Mouse (Mus musculus) regulatory T cell (primary cell): ENCODE results near the gene Gpr55.
"Not testable (repeated sequence)": the region's sequence is repeated elsewhere in the genome, so short reads cannot be mapped to it uniquely, and the experiment has no call there.

Experiments
- in situ Hi-C: fragments of 300-600 bp; cut with MboI, MseI; formaldehyde crosslinking; loops from one replicate; pipeline ENCODE4 v1.15.1; 2025; ENCODE audit warnings: high pct_unique_total_duplicates

Gpr55 gene

GRCm38 (mm10) chr1:85960873-85961272 is at the start of gene Gpr55:
TSS of gene Gpr55 (minus strand) at chr1:85961007.
- in situ Hi-C loops = no loop called here

GRCm38 (mm10) chr1:86007778-86008177 is 47.0 kb upstream of the Gpr55 start:
- in situ Hi-C loops = loop anchor here (5.0 kb wide), 1 partner anchor 75 kb away; no protein-coding TSS in a partner anchor

- in situ Hi-C loops = loop anchor here (5.0 kb wide), 1 partner anchor 74 kb away; no protein-coding TSS in a partner anchor
Observed at GRCm38 (mm10) chr1:86006040-86006439, 45.2 kb upstream of the Gpr55 start.

GRCm38 (mm10) chr1:86005540-86005939 is 44.7 kb upstream of the Gpr55 start:
- in situ Hi-C loops = loop anchor here (5.0 kb wide), 1 partner anchor 73 kb away; no protein-coding TSS in a partner anchor

- in situ Hi-C loops = no loop called here
Observed at GRCm38 (mm10) chr1:85999853-86000570, 39.2 kb upstream of the Gpr55 start.

- in situ Hi-C loops = no loop called here
Observed at GRCm38 (mm10) chr1:85998012-85998411, 37.2 kb upstream of the Gpr55 start.

GRCm38 (mm10) chr1:85997221-85997620 is 36.4 kb upstream of the Gpr55 start:
- in situ Hi-C loops = no loop called here

GRCm38 (mm10) chr1:85993541-85993940 is 32.7 kb upstream of the Gpr55 start:
- in situ Hi-C loops = no loop called here

GRCm38 (mm10) chr1:85992175-85992574 is 31.4 kb upstream of the Gpr55 start:
- in situ Hi-C loops = no loop called here

GRCm38 (mm10) chr1:85988882-85989281 is 28.1 kb upstream of the Gpr55 start:
- in situ Hi-C loops = not testable (repeated sequence)

GRCm38 (mm10) chr1:85988351-85988750 is 27.5 kb upstream of the Gpr55 start:
- in situ Hi-C loops = no loop called here

- in situ Hi-C loops = no loop called here
Observed at GRCm38 (mm10) chr1:85985784-85986183, 25.0 kb upstream of the Gpr55 start.

- in situ Hi-C loops = no loop called here
Observed at GRCm38 (mm10) chr1:85981738-85982357, 21.0 kb upstream of the Gpr55 start.

- in situ Hi-C loops = loop anchor here (5.0 kb wide), 1 partner anchor 45 kb away; no protein-coding TSS in a partner anchor
Observed at GRCm38 (mm10) chr1:85977709-85978108, 16.9 kb upstream of the Gpr55 start.

GRCm38 (mm10) chr1:85973468-85973877 is 12.7 kb upstream of the Gpr55 start:
- in situ Hi-C loops = no loop called here

GRCm38 (mm10) chr1:85972341-85972740 is 11.5 kb upstream of the Gpr55 start:
- in situ Hi-C loops = no loop called here

- in situ Hi-C loops = no loop called here
Observed at GRCm38 (mm10) chr1:85971070-85971469, 10.3 kb upstream of the Gpr55 start.

- in situ Hi-C loops = no loop called here
Observed at GRCm38 (mm10) chr1:85969519-85969918, 8.7 kb upstream of the Gpr55 start.

GRCm38 (mm10) chr1:85969081-85969480 is 8.3 kb upstream of the Gpr55 start:
- in situ Hi-C loops = no loop called here

- in situ Hi-C loops = no loop called here
Observed at GRCm38 (mm10) chr1:85965856-85966255, 5.0 kb upstream of the Gpr55 start.

GRCm38 (mm10) chr1:85962081-85962480 is 1.3 kb upstream of the Gpr55 start:
- in situ Hi-C loops = no loop called here

- in situ Hi-C loops = loop anchor here (5.0 kb wide), 1 partner anchor 208 kb away; no protein-coding TSS in a partner anchor
Observed at GRCm38 (mm10) chr1:85959889-85960276, 924 bp downstream of the Gpr55 start.
